Mouse (Mus musculus): Measurements from ENCODE around the gene Eif5a. TPM values are rescaled to one million over a fixed set of nuclear protein-coding genes. Genes with fewer than 3 reads are reported as not detected.
"Not testable (repeated sequence)": the region's sequence is repeated elsewhere in the genome, so short reads cannot be mapped to it uniquely, and the experiment has no call there.

Eif5a gene
- polyA plus RNA-seq, 1 experiment from 2014 or later: 1,245 TPM

GRCm38 (mm10) chr11:69919053-69919452 is 2.7 kb downstream of the Eif5a start:
- Histone ChIP-seq H3K4me3 (replicated peaks) (peak overlapping the region; percentile 88), H3K9ac (peak overlapping the region; percentile 97), H3K27me3 (no peaks in the 10 kb centered on the region), H3K9me3 (replicated peaks) (no peaks in the 10 kb centered on the region), H3K4me2 (peak overlapping the region; percentile 90), H3K36me3 (replicated peaks) (peaks cover 50% of the 10 kb centered on the region), H3K27ac (replicated peaks) (peak overlapping the region; percentile 97), H3K4me1 (replicated peaks) (peaks cover 74% of the 10 kb centered on the region)
- ATAC-seq (ENCODE audit: insufficient read depth): no peak
- WGBS (ENCODE audit: insufficient replicate concordance): 40% methylated on average over 9 of the region's 9 CpGs

- peak overlapping the region; percentile 97 for H3K27ac ChIP-seq (replicated peaks)
- WGBS (ENCODE audit: insufficient replicate concordance): 66% methylated on average over 5 of the region's 5 CpGs
- H3K36me3 ChIP-seq (replicated peaks): peaks cover 52% of the 10 kb centered on the region
- ATAC-seq (ENCODE audit: insufficient read depth): no peak
- peak overlapping the region; percentile 20; the same call in 1 of the 2 replicates for H3K9ac ChIP-seq
- H3K4me1 ChIP-seq (replicated peaks): peaks cover 70% of the 10 kb centered on the region
- peak overlapping the region; percentile 90 for H3K4me2 ChIP-seq
- no peaks in the 10 kb centered on the region for H3K9me3 ChIP-seq (replicated peaks)
- H3K4me3 ChIP-seq (replicated peaks): peak overlapping the region; percentile 88; the same call in 1 of the 2 replicates
- no peaks in the 10 kb centered on the region for H3K27me3 ChIP-seq
Measured at GRCm38 (mm10) chr11:69918118-69918517, 3.6 kb downstream of the Eif5a start.

- Histone ChIP-seq H3K9me3 (replicated peaks) (no peaks in the 10 kb centered on the region), H3K27ac (replicated peaks) (peak overlapping the region; percentile 97), H3K9ac (peak overlapping the region; percentile 20; the same call in 1 of the 2 replicates), H3K4me2 (peak overlapping the region; percentile 90), H3K27me3 (no peaks in the 10 kb centered on the region), H3K4me1 (replicated peaks) (peaks cover 69% of the 10 kb centered on the region), H3K36me3 (replicated peaks) (peaks cover 59% of the 10 kb centered on the region), H3K4me3 (replicated peaks) (peak overlapping the region; percentile 86)
- ATAC-seq (ENCODE audit: insufficient read depth): no peak
- WGBS (ENCODE audit: insufficient replicate concordance): 64% methylated on average over 8 of the region's 8 CpGs
Measured at GRCm38 (mm10) chr11:69917379-69917948, 4.3 kb downstream of the Eif5a start.

- Histone ChIP-seq H3K4me3 (replicated peaks) (peak overlapping the region; percentile 86), H3K4me1 (replicated peaks) (peaks cover 64% of the 10 kb centered on the region), H3K27ac (replicated peaks) (peak overlapping the region; percentile 97), H3K4me2 (peak overlapping the region; percentile 90), H3K9ac (peak overlapping the region; percentile 90), H3K36me3 (replicated peaks) (peaks cover 65% of the 10 kb centered on the region)
- ATAC-seq (ENCODE audit: insufficient read depth); H3K9me3 ChIP-seq (replicated peaks); H3K27me3 ChIP-seq: not testable (repeated sequence)
- 22% methylated on average over 7 of the region's 7 CpGs for WGBS (ENCODE audit: insufficient replicate concordance)
Measured at GRCm38 (mm10) chr11:69916652-69917378, 4.9 kb downstream of the Eif5a start.

- Histone ChIP-seq H3K27me3 (no peaks in the 10 kb centered on the region), H3K36me3 (replicated peaks) (peaks cover 74% of the 10 kb centered on the region), H3K4me1 (replicated peaks) (peaks cover 64% of the 10 kb centered on the region), H3K9ac (peak overlapping the region; percentile 90), H3K27ac (replicated peaks) (peak overlapping the region; percentile 97), H3K9me3 (replicated peaks) (no peaks in the 10 kb centered on the region), H3K4me2 (peak overlapping the region; percentile 90), H3K4me3 (replicated peaks) (peak overlapping the region; percentile 86)
- peak; percentile 62 for ATAC-seq (ENCODE audit: insufficient read depth)
- 17% methylated on average over 5 of the region's 5 CpGs for WGBS (ENCODE audit: insufficient replicate concordance)
Measured at GRCm38 (mm10) chr11:69915667-69916627, 5.8 kb downstream of the Eif5a start.

- H3K4me3 ChIP-seq (replicated peaks): peak overlapping the region; percentile 86
- ATAC-seq (ENCODE audit: insufficient read depth): no peak
- no peaks in the 10 kb centered on the region for H3K27me3 ChIP-seq
- peak overlapping the region; percentile 97 for H3K27ac ChIP-seq (replicated peaks)
- H3K9ac ChIP-seq: peak overlapping the region; percentile 90
- no peaks in the 10 kb centered on the region for H3K9me3 ChIP-seq (replicated peaks)
- peak overlapping the region; percentile 90 for H3K4me2 ChIP-seq
- WGBS (ENCODE audit: insufficient replicate concordance): 20% methylated on average over 9 of the region's 9 CpGs
- H3K4me1 ChIP-seq (replicated peaks): peaks cover 64% of the 10 kb centered on the region
- peaks cover 84% of the 10 kb centered on the region for H3K36me3 ChIP-seq (replicated peaks)
Measured at GRCm38 (mm10) chr11:69914917-69915430, 6.8 kb downstream of the Eif5a start.

GRCm38 (mm10) chr11:69914372-69914764 is 7.4 kb downstream of the Eif5a start:
- H3K4me1 ChIP-seq (replicated peaks): peaks cover 62% of the 10 kb centered on the region
- no peaks in the 10 kb centered on the region for H3K27me3 ChIP-seq
- H3K4me2 ChIP-seq: peak overlapping the region; percentile 90
- peak; percentile 24; the same call in 1 of the 2 replicates for ATAC-seq (ENCODE audit: insufficient read depth)
- H3K4me3 ChIP-seq (replicated peaks): peak overlapping the region; percentile 86
- peak overlapping the region; percentile 90 for H3K9ac ChIP-seq
- H3K36me3 ChIP-seq (replicated peaks): peaks cover 88% of the 10 kb centered on the region
- peak overlapping the region; percentile 97 for H3K27ac ChIP-seq (replicated peaks)
- H3K9me3 ChIP-seq (replicated peaks): no peaks in the 10 kb centered on the region
- whole genome bisulfite sequencing (ENCODE audit: insufficient replicate concordance): under 1% methylated on average over 17 of the region's 17 CpGs

- 1% methylated on average over 61 of the region's 61 CpGs for WGBS (ENCODE audit: insufficient replicate concordance)
- peak within 1 kb of the TSS; percentile 90 for H3K4me2 ChIP-seq
- H3K9me3 ChIP-seq (replicated peaks): no peaks in the 10 kb centered on the region
- H3K4me1 ChIP-seq (replicated peaks): peaks cover 56% of the 10 kb centered on the region
- ATAC-seq (ENCODE audit: insufficient read depth): peak; percentile 67
- H3K4me3 ChIP-seq (replicated peaks): peak within 1 kb of the TSS; percentile 86
- H3K27ac ChIP-seq (replicated peaks): peak within 1 kb of the TSS; percentile 97
- H3K27me3 ChIP-seq: no peaks in the 10 kb centered on the region
- peak within 1 kb of the TSS; percentile 90 for H3K9ac ChIP-seq
- peaks cover 88% of the 10 kb centered on the region for H3K36me3 ChIP-seq (replicated peaks)
Measured at GRCm38 (mm10) chr11:69913554-69914371, 8.0 kb downstream of the Eif5a start, which contains the start of gene Gps2. Gene Gps2, plus strand, starts transcription at chr11:69913888.

- H3K27ac ChIP-seq (replicated peaks): peak overlapping the region; percentile 97
- 75% methylated on average over 15 of the region's 15 CpGs for WGBS (ENCODE audit: insufficient replicate concordance)
- peak overlapping the region; percentile 86 for H3K4me3 ChIP-seq (replicated peaks)
- H3K4me2 ChIP-seq: peak overlapping the region; percentile 90
- no peaks in the 10 kb centered on the region for H3K9me3 ChIP-seq (replicated peaks)
- H3K36me3 ChIP-seq (replicated peaks): peaks cover 88% of the 10 kb centered on the region
- H3K27me3 ChIP-seq: no peaks in the 10 kb centered on the region
- ATAC-seq (ENCODE audit: insufficient read depth): no peak
- H3K9ac ChIP-seq: peak overlapping the region; percentile 90
- peaks cover 48% of the 10 kb centered on the region for H3K4me1 ChIP-seq (replicated peaks)
Measured at GRCm38 (mm10) chr11:69912716-69913530, 8.8 kb downstream of the Eif5a start.

Data from liver, embryonic 15.5 days (tissue).